ENCODE assay signal across 8 mouse cellular contexts in genomic region chr17:28308297-28309195, GRCm38 (mm10). TPM values are rescaled to one million over a fixed set of nuclear protein-coding genes. Genes with fewer than 3 reads are reported as not detected.
DNase-seq lines count a peak whose midpoint lies in the region; ATAC-seq and TF ChIP-seq lines count a peak whose summit lies in the region.

No protein-coding gene starts in this region.

- no peak overlapping the region for H3K9ac ChIP-seq in kidney, postnatal 0 days (ENCODE audit: low read depth, low read length)
- peak overlapping the region; percentile 40; the same call in 1 of the 2 replicates for H3K9ac ChIP-seq in liver, embryonic 12.5 days

- H3K4me3 ChIP-seq in kidney, postnatal 0 days (replicated peaks; ENCODE audit: low read depth, low read length), result no peak overlapping the region
- H3K4me3 ChIP-seq in liver, embryonic 12.5 days, result no peak overlapping the region

- DNase-seq in B cell, adult 2 months, result peak; percentile 89
- peak; percentile 90 for DNase-seq in adrenal gland, postnatal 14 days
- peak; percentile 87 for DNase-seq in embryo, embryonic 9.5 days (ENCODE audit: extremely low spot score)
- DNase-seq in heart, adult 9 months (ENCODE audit: low spot score in 2 of 2), result peak; percentile 72 to 91
- DNase-seq in kidney, postnatal 0 days (ENCODE audit: low spot score), result peak; percentile 96
- DNase-seq in testis, postnatal 10 days (ENCODE audit: low spot score), result peak; percentile 96

- no peak overlapping the region for H3K27ac ChIP-seq in kidney, postnatal 0 days
- no peak overlapping the region for H3K27ac ChIP-seq in liver, embryonic 12.5 days

- no peaks in the 10 kb centered on the region for H3K27me3 ChIP-seq in kidney, postnatal 0 days (ENCODE audit: insufficient read depth, low read length)
- H3K27me3 ChIP-seq in liver, embryonic 12.5 days (replicated peaks), result no peaks in the 10 kb centered on the region

- ATAC-seq in kidney, postnatal 0 days (replicated peaks; ENCODE audit: low FRiP score, low read depth), result 0 out of 2 replicates have a peak, but pooled peaks have one; percentile 4
- ATAC-seq in liver, embryonic 12.5 days, result no peak
- peak; percentile 58 for ATAC-seq in neutrophil, adult 5-6 weeks (ENCODE audit: extremely low read depth, insufficient number of reproducible peaks, low FRiP score, poor library complexity, severe bottlenecking)

- TF ChIP-seq CTCF in kidney, postnatal 0 days (IDR thresholded peaks at IDR 0.05; ENCODE audit: low read depth), result peak; percentile 96

- H3K4me1 ChIP-seq in kidney, postnatal 0 days (replicated peaks; ENCODE audit: insufficient read depth, low read length), result no peaks in the 10 kb centered on the region
- peaks cover 24% of the 10 kb centered on the region for H3K4me1 ChIP-seq in liver, embryonic 12.5 days

- no peak overlapping the region for H3K4me2 ChIP-seq in kidney, postnatal 0 days (ENCODE audit: low read length)
- H3K4me2 ChIP-seq in liver, embryonic 12.5 days, result peak overlapping the region; percentile 46

- H3K9me3 ChIP-seq in kidney, postnatal 0 days (replicated peaks; ENCODE audit: low read length), result no peaks in the 10 kb centered on the region
- H3K9me3 ChIP-seq in liver, embryonic 12.5 days (replicated peaks), result no peaks in the 10 kb centered on the region

- 13% methylated on average over 18 of the region's 18 CpGs for WGBS in kidney, postnatal 0 days
- 13% methylated on average over 18 of the region's 18 CpGs for WGBS in liver, embryonic 12.5 days (ENCODE audit: insufficient replicate concordance)

- H3K36me3 ChIP-seq in kidney, postnatal 0 days (ENCODE audit: insufficient read depth, low read length), result no peaks in the 10 kb centered on the region
- H3K36me3 ChIP-seq in liver, embryonic 12.5 days, result no peaks in the 10 kb centered on the region

RNA-seq across cellular contexts. Expression of gene Fance, which starts 4.8 kb away (rescaled TPM):
- total RNA-seq in adrenal gland, postnatal 14 days (2021), result 20.5 and 29.6 TPM in 2 replicates
- 24.9 and 29.5 TPM in 2 replicates for polyA plus RNA-seq in kidney, postnatal 0 days (2015; fragmentation: Nextera tagmentation; extraction: Ambion mirVana)
- 18.8 and 22.1 TPM in 2 replicates for polyA plus RNA-seq in liver, embryonic 12.5 days (2016; fragmentation: Nextera tagmentation; extraction: Ambion mirVana)
- total RNA-seq in neutrophil, adult 5-6 weeks (2017), result 11.9 and 23.3 TPM in 2 replicates

RNA-seq across cellular contexts. Expression of gene Rpl10a, which starts 19.7 kb away (rescaled TPM):
- 814 and 958 TPM in 2 replicates for total RNA-seq in adrenal gland, postnatal 14 days (2021)
- polyA plus RNA-seq in kidney, postnatal 0 days (2015; fragmentation: Nextera tagmentation; extraction: Ambion mirVana), result 645 and 750 TPM in 2 replicates
- polyA plus RNA-seq in liver, embryonic 12.5 days (2016; fragmentation: Nextera tagmentation; extraction: Ambion mirVana), result 472 and 487 TPM in 2 replicates
- 433 and 443 TPM in 2 replicates for total RNA-seq in neutrophil, adult 5-6 weeks (2017)

RNA-seq across cellular contexts. Expression of gene Tead3, which starts 42.1 kb away (rescaled TPM):
- total RNA-seq in adrenal gland, postnatal 14 days (2021), result 10.6 and 11.4 TPM in 2 replicates
- polyA plus RNA-seq in kidney, postnatal 0 days (2015; fragmentation: Nextera tagmentation; extraction: Ambion mirVana), result 7.7 and 8.5 TPM in 2 replicates
- 1.9 and 2.0 TPM in 2 replicates for polyA plus RNA-seq in liver, embryonic 12.5 days (2016; fragmentation: Nextera tagmentation; extraction: Ambion mirVana)
- total RNA-seq in neutrophil, adult 5-6 weeks (2017), result not detected in 2 replicates

RNA-seq across cellular contexts. Expression of gene Tulp1, which starts 56.5 kb away (rescaled TPM):
- total RNA-seq in adrenal gland, postnatal 14 days (2021), result 0.71 TPM in 1 of 2 replicates, not detected in the other
- polyA plus RNA-seq in kidney, postnatal 0 days (2015; fragmentation: Nextera tagmentation; extraction: Ambion mirVana), result 3.6 and 3.9 TPM in 2 replicates
- polyA plus RNA-seq in liver, embryonic 12.5 days (2016; fragmentation: Nextera tagmentation; extraction: Ambion mirVana), result 1.4 and 1.6 TPM in 2 replicates
- not detected in 2 replicates for total RNA-seq in neutrophil, adult 5-6 weeks (2017)

Comparison
In these comparisons a context has a peak if more than half of its experiments do, and no peak if none do; other contexts are left out.
1. RNA of gene Tead3, which starts 42.1 kb away (total RNA-seq): 10.6 to 11.4 TPM in adrenal gland, postnatal 14 days; not detected in neutrophil, adult 5-6 weeks; every median in the first group is over 10 times any median in the second.
2. Peak in every context shown above with its lines, with median percentiles within 50 percentile points of each other: DNase-seq.